Mouse (Mus musculus) ES-E14 (cell line): Measurements from ENCODE around the gene Olfml3.

ENCODE experiments used
- CHD2 ChIP-seq: IDR thresholded peaks from 2 replicates; pipeline ENCODE4 v1.6.1; 2014; ENCODE audit warnings: mild to moderate bottlenecking, low read depth, low read length, inconsistent platforms
- HCFC1 ChIP-seq: IDR thresholded peaks from 2 replicates; pipeline ENCODE4 v1.6.1; 2012; ENCODE audit warnings: low read length, inconsistent platforms, borderline replicate concordance; ENCODE audit not compliant: insufficient read depth
- MAFK ChIP-seq: IDR thresholded peaks from 2 replicates; pipeline ENCODE4 v1.6.1; 2014; ENCODE audit warnings: mild to moderate bottlenecking, low read depth, low read length, inconsistent platforms; ENCODE audit not compliant: insufficient read depth
- ZC3H11A ChIP-seq: IDR thresholded peaks from 2 replicates; pipeline ENCODE4 v1.6.1; 2012; ENCODE audit warnings: low read depth, mild to moderate bottlenecking, inconsistent platforms, low read length, borderline replicate concordance
- ZNF384 ChIP-seq: IDR thresholded peaks from 2 replicates; pipeline ENCODE4 v1.6.1; 2012; ENCODE audit warnings: low read depth, low read length, inconsistent platforms

DNA sequence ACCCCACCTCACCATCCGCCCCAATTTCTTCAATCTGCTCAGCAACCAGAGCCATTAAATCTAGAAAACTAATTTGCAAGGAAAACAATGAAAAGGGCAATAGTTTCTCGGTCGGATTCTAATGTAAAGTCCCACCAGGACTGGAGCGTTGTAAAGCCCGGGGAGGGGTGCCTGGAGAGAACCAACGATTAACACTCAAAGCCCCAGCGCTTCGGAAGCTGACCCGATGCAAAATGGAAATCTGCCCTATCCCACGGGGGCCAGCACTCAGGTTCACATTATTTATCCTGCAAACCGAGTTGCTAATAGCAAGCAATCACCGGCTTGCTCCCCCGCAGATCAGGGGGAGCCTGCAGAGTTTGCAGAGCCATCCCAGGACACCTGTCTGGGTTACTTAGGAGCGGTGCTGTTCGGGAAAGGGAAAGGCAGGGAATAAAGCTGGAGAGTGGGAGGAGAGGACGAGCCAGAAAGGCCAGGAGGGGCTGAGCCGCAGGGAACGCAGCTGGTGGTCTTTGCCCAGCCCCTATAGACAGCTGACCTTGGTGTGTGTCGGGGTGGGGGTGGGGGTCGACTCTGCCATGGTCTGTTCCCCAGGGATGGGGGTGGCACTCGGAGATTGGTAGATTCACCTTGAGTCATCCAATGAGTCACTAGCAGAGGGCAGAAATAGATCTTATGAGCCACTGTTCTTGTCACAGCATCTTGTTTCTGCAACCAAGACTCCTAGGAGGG is 54.4 kb downstream of the Olfml3 start:
- TF ChIP-seq CHD2 (no peak), HCFC1 (no peak), ZNF384 (no peak), MAFK (no peak), ZC3H11A (no peak)
